Mouse (Mus musculus) erythroblast, adult 5-6 weeks (primary cell): ENCODE data around the gene Cst3. TPM values are rescaled to one million over a fixed set of nuclear protein-coding genes. Genes with fewer than 3 reads are reported as not detected.

Experiments
- ATAC-seq: replicated peaks from 2 replicates; pipeline ENCODE4 v1.8.0; 2016; ENCODE audit warnings: moderate number of reproducible peaks, mild to moderate bottlenecking, moderate TSS enrichment, inconsistent platforms; ENCODE audit not compliant: poor library complexity, low FRiP score, severe bottlenecking
- total RNA-seq, 2 experiments: library from RNA; stranded (forward) in 1 of 2; stranded (reverse) in 1 of 2; fragments of 150-400 nt in 1 of 2; fragments of 200-764, 138-1000 nt in 1 of 2; gene quantifications; 2 replicates each; pipeline versions ENCODE4 v1.2.3 to v1.2.4; 2015 to 2017; ENCODE audit warnings: low replicate concordance in 2 of 2

Cst3 gene
- total RNA-seq, 2 experiments from 2014 or later, result 103 to 150 TPM

DNA sequence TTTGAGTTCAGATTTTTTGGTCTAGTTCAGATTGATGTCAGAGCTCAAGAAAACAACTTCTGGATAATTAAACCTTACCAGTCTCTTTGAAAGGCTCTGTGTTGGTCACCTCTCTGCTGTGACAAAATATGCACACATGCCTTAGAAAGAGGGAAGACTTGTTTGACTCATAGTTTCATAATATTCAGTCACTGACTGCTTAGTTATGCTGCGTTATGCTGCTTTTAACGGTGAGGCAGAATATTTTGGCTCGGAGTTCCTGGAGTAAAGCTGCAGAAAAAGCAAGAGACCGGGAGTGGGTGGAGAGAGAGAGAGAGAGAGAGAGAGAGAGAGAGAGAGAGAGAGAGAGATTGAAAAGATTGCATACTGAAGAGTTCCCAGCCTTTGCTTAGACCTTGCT is 14.5 kb downstream of the Cst3 start:
- ATAC-seq, result no peak

DNA sequence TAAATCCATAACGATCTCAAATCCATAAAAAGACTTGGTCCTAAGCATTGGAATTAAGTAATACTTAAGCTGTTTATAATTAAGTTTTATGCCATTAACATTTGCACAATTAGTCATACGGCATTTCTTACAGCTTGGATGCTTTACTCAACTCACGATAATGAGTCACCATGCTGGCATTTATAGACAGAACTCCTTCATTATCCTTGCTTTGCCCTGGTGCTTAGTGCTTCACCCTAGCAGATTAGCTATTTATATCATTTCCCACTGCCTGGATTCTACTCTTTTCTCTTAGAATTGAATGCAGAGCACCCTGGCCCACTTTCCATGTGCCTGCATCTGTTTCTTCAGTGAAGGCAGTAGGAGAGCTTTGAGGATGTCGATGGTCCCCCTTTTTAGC is 18.0 kb downstream of the Cst3 start:
- ATAC-seq, result no peak

DNA sequence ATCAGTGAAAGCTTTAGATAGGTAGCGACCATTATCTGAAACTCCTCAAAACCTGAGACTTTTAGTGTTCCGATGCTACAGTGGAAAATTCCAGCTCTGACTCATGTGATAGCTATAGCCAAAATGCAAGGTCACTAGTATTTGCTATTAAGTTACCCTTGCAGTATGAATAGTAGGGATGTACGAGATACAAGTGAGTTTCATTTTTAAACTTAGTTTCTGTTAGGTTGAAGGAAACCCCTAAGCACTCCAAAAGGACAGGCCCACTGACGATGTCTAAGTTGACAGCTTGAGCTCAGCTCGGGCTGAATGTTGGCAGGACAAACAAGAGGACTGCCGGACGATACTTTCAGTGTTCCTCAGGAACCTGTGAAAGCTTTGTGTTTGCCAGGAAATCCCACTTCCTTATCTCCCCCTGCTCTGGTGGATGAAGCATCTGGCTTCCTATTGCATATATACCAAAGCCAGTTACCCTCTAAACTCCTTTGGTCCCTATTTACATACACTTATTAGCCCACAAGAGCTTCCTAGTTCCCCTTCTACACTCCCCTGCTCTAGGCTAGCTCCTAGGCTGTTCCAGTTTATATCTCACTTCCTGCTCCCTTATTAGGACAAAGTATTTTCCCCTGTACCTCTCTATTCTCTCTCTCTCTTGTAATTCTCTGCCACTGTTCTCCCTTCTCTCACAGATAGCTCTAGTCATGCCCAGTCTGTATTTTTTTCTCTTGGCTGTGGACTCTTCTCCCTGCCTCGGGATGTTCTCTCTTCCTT is 18.7 kb downstream of the Cst3 start:
- no peak for ATAC-seq

DNA sequence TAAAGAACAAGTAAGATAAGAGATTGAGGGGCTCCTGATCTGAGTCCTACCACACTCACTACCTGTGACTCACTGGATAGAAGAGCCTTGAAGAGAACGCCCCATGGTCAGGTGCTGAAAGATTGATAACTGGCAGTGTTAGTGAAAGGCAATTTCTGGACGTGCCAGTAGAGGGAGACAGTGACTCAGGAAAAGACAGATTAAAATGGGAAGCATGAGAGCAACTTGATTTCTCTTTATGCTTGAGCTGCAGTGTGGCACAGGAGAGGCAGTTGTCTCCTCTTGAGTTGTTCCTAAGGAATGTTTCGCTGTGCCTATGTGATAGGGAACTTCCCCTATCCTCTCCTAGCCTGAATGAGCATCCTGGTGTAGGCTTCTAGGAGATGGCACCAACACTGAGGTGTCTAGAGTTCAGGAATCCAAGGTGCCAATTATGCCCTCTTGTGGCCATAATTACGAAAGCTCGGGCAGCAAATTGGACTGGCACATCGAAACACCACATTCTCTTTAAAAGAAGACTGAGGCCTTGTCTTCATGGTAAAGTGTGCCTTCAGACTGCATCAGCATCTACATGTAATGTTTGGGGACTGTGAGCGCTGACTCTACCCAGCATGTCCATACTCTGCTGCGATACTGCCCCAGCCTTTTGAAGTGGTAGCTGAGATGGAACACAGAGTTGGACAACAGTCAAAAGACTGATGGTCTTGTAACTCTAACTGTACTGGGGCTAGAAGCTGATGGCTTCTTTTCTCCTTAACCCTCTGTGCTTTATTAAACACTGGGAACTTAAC is 24.2 kb downstream of the Cst3 start:
- peak; percentile 52; the same call in 1 of the 2 replicates for ATAC-seq

DNA sequence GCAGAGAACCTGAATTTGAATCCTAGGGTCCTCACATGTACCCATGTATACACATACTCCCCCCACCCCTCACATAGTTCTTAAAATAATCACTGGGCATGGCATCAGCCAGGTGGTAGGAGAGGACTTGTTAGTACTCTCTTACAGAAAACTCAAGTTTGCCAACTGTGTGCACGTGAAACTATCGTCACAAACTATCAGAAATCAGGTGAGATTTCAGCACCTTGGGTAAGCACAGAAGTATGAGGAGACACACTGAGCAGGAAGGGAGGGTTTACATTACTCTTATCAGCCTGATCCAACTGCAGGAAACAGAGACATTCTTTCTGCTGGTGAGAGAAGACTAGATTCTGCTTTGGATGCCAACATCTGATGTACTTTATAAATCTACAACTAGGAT is 36.3 kb downstream of the Cst3 start:
- ATAC-seq, result no peak

DNA sequence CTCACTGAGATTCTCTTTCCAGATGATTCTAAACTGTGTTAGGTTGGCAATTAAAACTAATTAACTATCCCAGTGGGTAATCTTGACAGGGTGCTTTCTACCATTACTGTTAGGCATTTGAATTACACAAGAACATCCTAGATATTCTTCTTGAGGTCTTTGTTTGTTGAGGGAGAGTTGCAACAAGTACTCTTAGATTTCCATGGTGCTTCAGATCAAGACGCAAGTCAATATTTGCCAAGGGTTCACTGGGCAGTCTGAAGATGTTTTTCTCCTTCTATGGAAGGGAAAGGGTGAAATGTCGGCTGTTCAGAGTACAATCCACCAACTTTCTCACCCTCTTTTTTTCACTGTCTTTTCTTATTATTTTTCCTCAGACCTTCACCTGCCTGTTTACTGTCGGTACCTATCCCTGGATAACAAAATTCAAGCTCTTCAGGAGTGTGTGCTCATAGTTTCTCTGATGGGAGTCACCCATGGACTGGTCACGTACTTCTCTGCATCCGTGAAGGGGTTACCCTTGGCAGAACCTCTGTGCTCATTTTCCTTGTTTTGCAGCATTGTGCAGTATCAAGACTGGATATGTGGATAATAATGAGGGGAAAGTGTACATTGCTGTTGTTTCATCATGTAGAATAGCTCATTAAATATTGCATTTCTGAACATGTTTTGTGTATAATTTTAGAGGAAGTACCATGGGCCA is 37.3 kb downstream of the Cst3 start:
- no peak for ATAC-seq

DNA sequence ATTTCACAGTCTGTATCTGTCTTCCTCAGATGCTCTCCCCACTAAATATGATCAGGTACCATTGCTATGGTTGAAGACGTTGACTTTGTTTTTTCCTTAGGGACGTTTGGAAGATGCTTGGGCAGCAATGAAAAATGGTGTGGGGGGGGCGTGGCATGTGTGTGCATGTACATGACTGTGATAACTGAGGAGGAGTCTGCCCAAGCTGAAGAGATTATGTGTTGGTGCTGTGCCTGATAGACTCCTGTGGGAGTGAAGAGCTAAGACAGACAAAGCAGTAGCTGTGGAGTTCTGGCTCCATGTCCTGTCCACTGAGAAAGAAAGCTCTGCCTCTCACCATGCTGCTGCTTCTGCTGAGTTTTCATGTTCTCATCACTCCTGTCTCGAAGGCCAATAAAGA is 40.6 kb downstream of the Cst3 start, which contains the start of gene Cst9:
TSS of gene Cst9 (plus strand) at position 236 of the 400 bp plus-strand sequence.
- ATAC-seq, result no peak

DNA sequence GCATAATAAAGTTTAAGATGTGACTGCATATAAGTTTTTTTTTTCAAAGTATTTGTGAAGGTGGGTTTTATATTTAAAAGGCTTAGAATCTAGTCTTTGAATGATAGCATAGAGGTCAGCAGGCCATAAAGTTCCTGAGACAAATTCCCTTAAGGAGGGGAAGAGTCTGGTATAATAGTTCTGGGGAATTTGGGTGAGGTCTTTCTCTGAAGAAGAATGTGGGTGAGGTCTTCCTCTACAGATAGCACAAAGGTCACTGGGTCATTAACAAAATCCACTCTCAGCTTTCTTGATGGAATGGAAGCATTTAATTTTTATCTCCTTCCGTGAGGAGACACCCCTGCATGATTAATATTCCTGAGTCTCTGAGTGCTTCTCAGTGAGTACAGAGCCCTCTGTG is 49.5 kb downstream of the Cst3 start:
- no peak for ATAC-seq

Other genes starting within 250 kb of the Cst3 start
- gene Nxt1, start 203.1 kb downstream of the Cst3 start, total RNA-seq (2015; ENCODE audit: low replicate concordance), result 10.7 and 19.6 TPM in 2 replicates
- 9.6 and 23.8 TPM in 2 replicates for gene Nxt1, start 203.1 kb downstream of the Cst3 start, total RNA-seq (2017; ENCODE audit: low replicate concordance)
- gene Gzf1, start 194.7 kb downstream of the Cst3 start, total RNA-seq (2015; ENCODE audit: low replicate concordance), result 3.1 and 5.6 TPM in 2 replicates
- gene Gzf1, start 194.7 kb downstream of the Cst3 start, total RNA-seq (2017; ENCODE audit: low replicate concordance), result 4.5 and 5.3 TPM in 2 replicates
- gene Napb, start 143.2 kb downstream of the Cst3 start, total RNA-seq (2015; ENCODE audit: low replicate concordance), result not detected in 2 replicates
- gene Napb, start 143.2 kb downstream of the Cst3 start, total RNA-seq (2017; ENCODE audit: low replicate concordance), result 0.28 TPM in 1 of 2 replicates, not detected in the other
- gene Cstl1, start 125.3 kb downstream of the Cst3 start, total RNA-seq (2015; ENCODE audit: low replicate concordance), result not detected in 2 replicates
- gene Cstl1, start 125.3 kb downstream of the Cst3 start, total RNA-seq (2017; ENCODE audit: low replicate concordance), result not detected in 2 replicates
- not detected in 2 replicates for gene Cst11, start 104.2 kb downstream of the Cst3 start, total RNA-seq (2015; ENCODE audit: low replicate concordance)
- gene Cst11, start 104.2 kb downstream of the Cst3 start, total RNA-seq (2017; ENCODE audit: low replicate concordance), result not detected in 2 replicates
- not detected in 2 replicates for gene 8030411F24Rik, start 93.7 kb downstream of the Cst3 start, total RNA-seq (2015; ENCODE audit: low replicate concordance)
- gene 8030411F24Rik, start 93.7 kb downstream of the Cst3 start, total RNA-seq (2017; ENCODE audit: low replicate concordance), result not detected in 2 replicates
- not detected in 2 replicates for gene Cst12, start 86.3 kb downstream of the Cst3 start, total RNA-seq (2015; ENCODE audit: low replicate concordance)
- not detected in 2 replicates for gene Cst12, start 86.3 kb downstream of the Cst3 start, total RNA-seq (2017; ENCODE audit: low replicate concordance)
- gene Cst8, start 76.9 kb downstream of the Cst3 start, total RNA-seq (2015; ENCODE audit: low replicate concordance), result not detected in 2 replicates
- gene Cst8, start 76.9 kb downstream of the Cst3 start, total RNA-seq (2017; ENCODE audit: low replicate concordance), result not detected in 2 replicates
- not detected in 2 replicates for gene Cst13, start 55.6 kb downstream of the Cst3 start, total RNA-seq (2015; ENCODE audit: low replicate concordance)
- gene Cst13, start 55.6 kb downstream of the Cst3 start, total RNA-seq (2017; ENCODE audit: low replicate concordance), result not detected in 2 replicates
- gene Cst9, start 40.5 kb downstream of the Cst3 start, total RNA-seq (2015; ENCODE audit: low replicate concordance), result not detected in 2 replicates
- not detected in 2 replicates for gene Cst9, start 40.5 kb downstream of the Cst3 start, total RNA-seq (2017; ENCODE audit: low replicate concordance)
- gene 9230104L09Rik, start 10.7 kb downstream of the Cst3 start, total RNA-seq (2015; ENCODE audit: low replicate concordance), result not detected in 2 replicates
- gene 9230104L09Rik, start 10.7 kb downstream of the Cst3 start, total RNA-seq (2017; ENCODE audit: low replicate concordance), result not detected in 2 replicates
- not detected in 2 replicates for gene Gm1330, start 127.6 kb upstream of the Cst3 start, total RNA-seq (2015; ENCODE audit: low replicate concordance)
- gene Gm1330, start 127.6 kb upstream of the Cst3 start, total RNA-seq (2017; ENCODE audit: low replicate concordance), result not detected in 2 replicates
- gene Gm10750, start 141.5 kb upstream of the Cst3 start, total RNA-seq (2015; ENCODE audit: low replicate concordance), result not detected in 2 replicates
- gene Gm10750, start 141.5 kb upstream of the Cst3 start, total RNA-seq (2017; ENCODE audit: low replicate concordance), result not detected in 2 replicates